Mouse (Mus musculus): ENCODE measurements at regions not wholly inside any gene's neighbourhood (a gene's known extent, or its start where the extent isn't known, plus 50 kb on each side); places are given as distances from the start of the nearest gene placed in this dataset.
A peak's percentile ranks its signal among the peaks of the same experiment; 100 is the strongest.

DNA sequence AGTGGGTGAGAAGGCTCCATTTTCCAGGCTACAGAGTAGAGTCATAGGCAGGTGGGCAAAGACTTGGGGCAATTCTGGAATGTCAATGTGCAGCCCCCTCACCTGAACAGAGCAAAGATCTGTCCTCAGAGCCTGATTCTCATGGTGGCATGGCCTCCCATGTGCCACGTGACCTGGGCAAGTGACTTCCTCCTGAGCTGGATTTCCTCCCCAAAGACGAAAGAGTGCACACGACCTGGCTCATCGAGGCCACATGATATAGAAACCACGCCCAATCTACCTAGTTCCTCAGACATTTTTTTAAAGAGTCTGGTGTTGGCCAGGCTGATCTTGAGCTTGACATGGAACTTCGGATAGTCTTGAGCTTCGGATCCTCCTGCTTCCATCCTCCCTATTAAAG is 139.5 kb upstream of the Tle3 start:
- Histone ChIP-seq H3K27ac (replicated peaks; ENCODE audit: low read depth, low read length) (no peak overlapping the region), H3K4me3 (replicated peaks; ENCODE audit: low read length) (no peak overlapping the region), H3K9me3 (ENCODE audit: control insufficient read depth, low read length) (no peaks in the 10 kb centered on the region), H3K27me3 (ENCODE audit: control insufficient read depth, insufficient read depth, low read length) (no peaks in the 10 kb centered on the region), H3K9ac (ENCODE audit: low read depth, low read length, severe bottlenecking) (no peak overlapping the region), H3K4me1 (ENCODE audit: control insufficient read depth, insufficient read depth, low read length) (peaks cover 14% of the 10 kb centered on the region), H3K36me3 (ENCODE audit: control insufficient read depth, insufficient read depth, low read length) (no peaks in the 10 kb centered on the region), H3K4me2 (replicated peaks; ENCODE audit: low read depth, low read length, severe bottlenecking) (no peak overlapping the region)
- ATAC-seq (ENCODE audit: low FRiP score, low read depth) (no peak), DNase-seq (ENCODE audit: low spot score) (no peak)
- WGBS, result 89% methylated on average over 7 of the region's 7 CpGs
- no peak for TF ChIP-seq POLR2A (IDR thresholded peaks at IDR 0.05; ENCODE audit: borderline replicate concordance, extremely low read depth, insufficient read depth, insufficient read length)

GRCm38 (mm10) chr9:61233251-61233650 is 138.9 kb upstream of the Tle3 start:
- no peak overlapping the region for H3K27ac ChIP-seq (replicated peaks; ENCODE audit: low read depth, low read length)
- H3K9ac ChIP-seq (ENCODE audit: low read depth, low read length, severe bottlenecking), result no peak overlapping the region
- H3K4me3 ChIP-seq (replicated peaks; ENCODE audit: low read length), result no peak overlapping the region
- no peak for ATAC-seq (ENCODE audit: low FRiP score, low read depth)
- no peaks in the 10 kb centered on the region for H3K27me3 ChIP-seq (ENCODE audit: control insufficient read depth, insufficient read depth, low read length)
- no peak overlapping the region for H3K4me2 ChIP-seq (replicated peaks; ENCODE audit: low read depth, low read length, severe bottlenecking)
- no peak for DNase-seq (ENCODE audit: low spot score)
- no peaks in the 10 kb centered on the region for H3K36me3 ChIP-seq (ENCODE audit: control insufficient read depth, insufficient read depth, low read length)
- H3K9me3 ChIP-seq (ENCODE audit: control insufficient read depth, low read length), result no peaks in the 10 kb centered on the region
- TF ChIP-seq POLR2A (IDR thresholded peaks at IDR 0.05; ENCODE audit: borderline replicate concordance, extremely low read depth, insufficient read depth, insufficient read length), result no peak
- H3K4me1 ChIP-seq (ENCODE audit: control insufficient read depth, insufficient read depth, low read length), result peaks cover 11% of the 10 kb centered on the region
- WGBS, result 70% methylated on average over 2 of the region's 2 CpGs

DNA sequence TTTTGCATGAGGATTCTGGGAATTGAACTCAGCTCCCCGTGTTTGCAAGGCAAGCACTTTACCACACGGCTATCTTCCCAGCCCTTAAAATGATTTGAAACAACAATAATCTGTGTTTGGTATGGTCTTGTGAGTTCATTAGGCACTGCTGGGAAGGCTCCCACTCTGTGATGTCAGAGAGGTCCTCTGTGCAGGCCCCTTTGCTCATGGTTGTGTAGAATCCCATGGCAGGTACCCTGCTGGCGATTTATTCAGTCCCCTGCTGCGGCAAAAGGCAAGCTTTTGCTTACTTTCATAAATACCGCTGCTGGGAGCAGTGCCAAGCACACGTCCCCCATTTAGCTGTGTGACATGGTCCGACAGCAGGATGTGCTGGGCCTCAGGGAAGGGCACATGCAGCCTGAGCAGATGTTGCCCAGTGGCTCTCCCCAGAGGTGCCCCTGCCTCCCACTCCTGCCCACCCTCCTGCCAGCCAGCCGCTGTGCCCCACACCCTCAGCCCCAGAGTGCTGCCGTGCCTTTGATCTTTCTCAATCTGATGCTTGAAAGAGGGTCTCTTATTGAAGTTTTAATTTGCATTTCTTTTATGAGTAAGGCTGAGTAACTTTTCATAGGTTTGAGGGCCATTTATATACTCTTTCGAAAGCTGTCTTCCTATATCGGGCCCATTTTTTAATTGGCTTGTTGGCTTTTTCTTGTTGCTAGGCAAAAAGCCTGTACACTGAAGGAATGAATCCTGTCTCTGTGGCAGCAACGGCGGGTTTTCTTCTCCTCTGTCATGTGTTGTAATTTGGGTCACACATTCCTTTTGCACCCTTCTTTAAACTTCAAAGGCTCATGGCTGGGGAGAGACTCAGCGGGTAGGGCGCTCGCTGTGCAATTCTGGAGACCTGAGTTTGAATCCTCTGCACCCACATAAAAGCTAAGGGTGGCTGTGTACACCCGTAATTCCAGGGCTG is 136.2 kb upstream of the Tle3 start:
- whole genome bisulfite sequencing, result 24% methylated on average over 17 of the region's 17 CpGs
- ATAC-seq (ENCODE audit: low FRiP score, low read depth), result peak; percentile 30; the same call in 1 of the 2 replicates

DNA sequence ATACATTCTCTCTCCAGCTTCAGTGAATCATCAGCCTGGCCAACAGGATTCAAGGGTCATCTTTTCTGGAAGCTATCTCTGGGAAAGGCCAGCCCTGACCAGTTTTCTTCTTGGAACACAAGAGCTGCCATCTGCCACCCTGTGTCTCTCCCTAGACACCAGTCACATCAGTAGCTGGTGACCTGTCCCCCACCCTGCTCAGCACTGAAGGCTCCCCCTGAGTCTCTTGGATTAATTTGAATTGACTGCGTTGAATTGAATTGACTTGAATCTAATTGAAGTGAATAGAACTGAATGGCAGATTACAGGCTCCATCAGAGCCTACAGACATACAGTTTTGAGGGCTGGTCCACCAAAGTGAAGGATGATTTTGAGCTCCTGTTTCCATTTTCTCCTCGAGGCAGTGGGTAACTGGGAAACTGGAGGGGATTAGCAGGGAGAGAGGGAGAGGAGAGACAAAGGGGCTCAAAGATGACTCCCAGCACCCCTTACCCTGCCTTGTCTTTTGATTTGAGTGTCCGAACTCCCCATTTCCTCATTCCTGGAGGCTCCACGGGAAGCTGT is 133.4 kb upstream of the Tle3 start:
- H3K4me1 ChIP-seq (ENCODE audit: control insufficient read depth, insufficient read depth, low read length), result peaks cover 11% of the 10 kb centered on the region
- WGBS, result 67% methylated on average over 4 of the region's 4 CpGs
- H3K4me3 ChIP-seq (replicated peaks; ENCODE audit: low read length), result no peak overlapping the region
- H3K4me2 ChIP-seq (replicated peaks; ENCODE audit: low read depth, low read length, severe bottlenecking), result no peak overlapping the region
- ATAC-seq (ENCODE audit: low FRiP score, low read depth), result no peak
- no peak for DNase-seq (ENCODE audit: low spot score)
- no peak overlapping the region for H3K9ac ChIP-seq (ENCODE audit: low read depth, low read length, severe bottlenecking)
- H3K27ac ChIP-seq (replicated peaks; ENCODE audit: low read depth, low read length), result no peak overlapping the region
- no peaks in the 10 kb centered on the region for H3K9me3 ChIP-seq (ENCODE audit: control insufficient read depth, low read length)
- no peak for TF ChIP-seq POLR2A (IDR thresholded peaks at IDR 0.05; ENCODE audit: borderline replicate concordance, extremely low read depth, insufficient read depth, insufficient read length)
- no peaks in the 10 kb centered on the region for H3K27me3 ChIP-seq (ENCODE audit: control insufficient read depth, insufficient read depth, low read length)
- no peaks in the 10 kb centered on the region for H3K36me3 ChIP-seq (ENCODE audit: control insufficient read depth, insufficient read depth, low read length)

More for the DNA sequence above, 136.2 kb upstream of the Tle3 start:
- no peak overlapping the region for H3K9ac ChIP-seq (ENCODE audit: low read depth, low read length, severe bottlenecking)
- no peak overlapping the region for H3K4me2 ChIP-seq (replicated peaks; ENCODE audit: low read depth, low read length, severe bottlenecking)
- no peak for TF ChIP-seq POLR2A (IDR thresholded peaks at IDR 0.05; ENCODE audit: borderline replicate concordance, extremely low read depth, insufficient read depth, insufficient read length)
- no peaks in the 10 kb centered on the region for H3K36me3 ChIP-seq (ENCODE audit: control insufficient read depth, insufficient read depth, low read length)
- no peak overlapping the region for H3K4me3 ChIP-seq (replicated peaks; ENCODE audit: low read length)
- DNase-seq (ENCODE audit: low spot score), result peak; percentile 41
- no peaks in the 10 kb centered on the region for H3K27me3 ChIP-seq (ENCODE audit: control insufficient read depth, insufficient read depth, low read length)
- peaks cover 11% of the 10 kb centered on the region for H3K4me1 ChIP-seq (ENCODE audit: control insufficient read depth, insufficient read depth, low read length)
- no peaks in the 10 kb centered on the region for H3K9me3 ChIP-seq (ENCODE audit: control insufficient read depth, low read length)
- H3K27ac ChIP-seq (replicated peaks; ENCODE audit: low read depth, low read length), result no peak overlapping the region

DNA sequence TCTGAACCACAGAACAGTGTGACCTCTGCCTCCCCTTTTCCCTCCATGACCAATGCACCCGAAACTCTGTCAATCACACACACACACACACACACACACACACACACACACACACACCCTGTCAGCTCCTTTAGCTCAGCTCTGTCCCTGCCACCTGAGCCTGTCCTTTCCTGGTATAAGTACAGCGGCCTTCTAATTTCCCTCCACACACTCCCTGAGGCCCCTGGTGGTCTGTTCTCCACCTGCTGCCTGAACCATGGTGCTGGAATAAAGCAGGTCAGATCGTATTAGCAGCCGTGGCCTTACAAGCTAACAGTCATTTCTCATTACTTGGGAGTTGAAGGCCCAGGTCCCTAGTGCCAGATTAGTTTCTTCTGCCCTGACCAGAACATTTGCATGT is 132.8 kb upstream of the Tle3 start:
- H3K27ac ChIP-seq (replicated peaks; ENCODE audit: low read depth, low read length), result no peak overlapping the region
- H3K4me1 ChIP-seq (ENCODE audit: control insufficient read depth, insufficient read depth, low read length), result peaks cover 11% of the 10 kb centered on the region
- ATAC-seq (ENCODE audit: low FRiP score, low read depth), result no peak
- DNase-seq (ENCODE audit: low spot score), result no peak
- 46% methylated on average over 4 of the region's 4 CpGs for WGBS
- no peaks in the 10 kb centered on the region for H3K27me3 ChIP-seq (ENCODE audit: control insufficient read depth, insufficient read depth, low read length)
- no peak for TF ChIP-seq POLR2A (IDR thresholded peaks at IDR 0.05; ENCODE audit: borderline replicate concordance, extremely low read depth, insufficient read depth, insufficient read length)
- H3K4me3 ChIP-seq (replicated peaks; ENCODE audit: low read length), result no peak overlapping the region
- no peaks in the 10 kb centered on the region for H3K36me3 ChIP-seq (ENCODE audit: control insufficient read depth, insufficient read depth, low read length)
- no peak overlapping the region for H3K4me2 ChIP-seq (replicated peaks; ENCODE audit: low read depth, low read length, severe bottlenecking)
- H3K9ac ChIP-seq (ENCODE audit: low read depth, low read length, severe bottlenecking), result no peak overlapping the region
- H3K9me3 ChIP-seq (ENCODE audit: control insufficient read depth, low read length), result no peaks in the 10 kb centered on the region
